Comparison of ENCODE assay signal across 8 mouse cellular contexts in the genomic region with DNA sequence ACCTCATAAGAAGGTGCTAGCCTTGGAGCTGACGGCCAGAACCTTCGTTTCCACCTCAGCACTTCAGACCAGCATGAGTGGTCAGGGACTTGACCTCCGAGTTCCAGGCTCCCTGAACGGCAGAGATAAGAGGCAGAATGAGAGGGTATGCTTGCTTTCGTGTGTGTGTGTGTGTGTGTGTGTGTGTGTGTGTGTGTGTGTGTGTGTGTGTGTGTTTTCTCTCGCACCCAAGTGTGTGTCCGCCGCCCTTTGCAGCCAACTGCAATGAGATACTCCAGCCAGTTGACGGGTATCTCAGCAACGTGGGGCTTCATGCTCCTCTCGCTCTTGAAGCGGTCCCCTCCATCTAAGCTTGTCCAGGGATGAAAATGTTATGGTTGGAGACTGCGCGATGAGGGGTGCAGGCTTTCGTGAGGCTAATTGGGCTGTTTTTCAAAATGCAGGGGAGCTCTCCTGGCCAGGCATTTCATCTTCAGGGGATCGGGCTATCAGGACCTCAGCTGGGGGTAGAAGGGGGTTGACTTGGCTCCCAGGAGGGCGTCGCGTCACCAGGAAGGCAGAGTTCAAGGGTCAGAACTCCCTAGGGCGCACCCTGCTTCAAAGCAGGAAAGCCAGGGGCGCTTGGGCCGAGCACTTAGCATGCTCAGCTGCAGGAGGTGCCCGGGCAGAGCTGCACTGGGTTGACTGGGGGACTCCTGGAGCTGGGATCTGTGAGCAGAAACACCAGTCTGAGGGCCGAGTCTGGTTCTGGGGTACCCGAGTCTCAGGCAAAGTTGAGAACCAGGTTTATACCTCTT. TPM values are rescaled to one million over a fixed set of nuclear protein-coding genes. Genes with fewer than 3 reads are reported as not detected.
DNase-seq lines count a peak whose midpoint lies in the region; ATAC-seq and TF ChIP-seq lines count a peak whose summit lies in the region.

No protein-coding gene starts in this region.

- no peak overlapping the region for H3K27ac ChIP-seq in forebrain, embryonic 10.5 days
- H3K27ac ChIP-seq in lung, postnatal 0 days (ENCODE audit: low read length): no peak overlapping the region
- H3K27ac ChIP-seq in stomach, embryonic 16.5 days (ENCODE audit: low read length): no peak overlapping the region

- ATAC-seq in lung, postnatal 0 days: peak; percentile 13
- ATAC-seq in stomach, embryonic 16.5 days (ENCODE audit: insufficient read depth, low FRiP score): no peak

- WGBS in forebrain, embryonic 10.5 days: 3% methylated on average over 25 of the region's 25 CpGs
- 3% methylated on average over 25 of the region's 25 CpGs for WGBS in lung, postnatal 0 days
- 6% methylated on average over 25 of the region's 25 CpGs for WGBS in stomach, embryonic 16.5 days

- peaks cover 67% of the 10 kb centered on the region for H3K27me3 ChIP-seq in forebrain, embryonic 10.5 days (ENCODE audit: poor library complexity, severe bottlenecking)
- H3K27me3 ChIP-seq in lung, postnatal 0 days (replicated peaks; ENCODE audit: insufficient read depth, low read length): peaks cover 7% of the 10 kb centered on the region; the same call in 1 of the 2 replicates
- peaks cover 33% of the 10 kb centered on the region for H3K27me3 ChIP-seq in stomach, embryonic 16.5 days (ENCODE audit: control insufficient read depth, insufficient read depth, low read length)

- peaks cover 27% of the 10 kb centered on the region for H3K4me1 ChIP-seq in forebrain, embryonic 10.5 days
- no peaks in the 10 kb centered on the region for H3K4me1 ChIP-seq in lung, postnatal 0 days (ENCODE audit: insufficient read depth, low read depth, low read length)
- peaks cover 12% of the 10 kb centered on the region; the same call in 1 of the 2 replicates for H3K4me1 ChIP-seq in stomach, embryonic 16.5 days (ENCODE audit: control insufficient read depth, insufficient read depth, low read length)

- no peak overlapping the region for H3K9ac ChIP-seq in lung, postnatal 0 days (replicated peaks; ENCODE audit: low read depth)
- peak overlapping the region; percentile 68 for H3K9ac ChIP-seq in stomach, embryonic 16.5 days (ENCODE audit: low read length)

- no peaks in the 10 kb centered on the region; the same call in 1 of the 2 replicates for H3K9me3 ChIP-seq in forebrain, embryonic 10.5 days
- no peaks in the 10 kb centered on the region for H3K9me3 ChIP-seq in lung, postnatal 0 days (ENCODE audit: low read length)
- H3K9me3 ChIP-seq in stomach, embryonic 16.5 days (replicated peaks; ENCODE audit: control insufficient read depth, low read length): no peaks in the 10 kb centered on the region

- H3K4me2 ChIP-seq in lung, postnatal 0 days (replicated peaks; ENCODE audit: low read depth, low read length): peak overlapping the region; percentile 84
- peak overlapping the region; percentile 100 for H3K4me2 ChIP-seq in stomach, embryonic 16.5 days (ENCODE audit: low read depth, low read length)

- H3K4me3 ChIP-seq in forebrain, embryonic 10.5 days: peak overlapping the region; percentile 68
- H3K4me3 ChIP-seq in lung, postnatal 0 days (ENCODE audit: low read depth, low read length): peak overlapping the region; percentile 35; the same call in 1 of the 2 replicates
- H3K4me3 ChIP-seq in stomach, embryonic 16.5 days (replicated peaks; ENCODE audit: low read length): peak overlapping the region; percentile 63

- TF ChIP-seq CTCF in lung, postnatal 0 days (IDR thresholded peaks at IDR 0.05): no peak

- TF ChIP-seq EP300 in lung, postnatal 0 days (IDR thresholded peaks at IDR 0.05): no peak

- H3K36me3 ChIP-seq in forebrain, embryonic 10.5 days (replicated peaks): no peaks in the 10 kb centered on the region
- H3K36me3 ChIP-seq in lung, postnatal 0 days (ENCODE audit: insufficient read depth, low read length): no peaks in the 10 kb centered on the region
- no peaks in the 10 kb centered on the region for H3K36me3 ChIP-seq in stomach, embryonic 16.5 days (ENCODE audit: control insufficient read depth, insufficient read depth, low read length)

- peak; percentile 5 to 54 for DNase-seq in adrenal gland, adult (ENCODE audit: inconsistent age in 2 of 2, low spot score in 1 of 2)
- no peak for DNase-seq in adrenal gland, postnatal 36 days
- peak; percentile 10 for DNase-seq in R1 (ENCODE audit: low read depth, low spot score)
- peak; percentile 29 for DNase-seq in forebrain, embryonic 10.5 days (ENCODE audit: extremely low spot score, low spot score)
- DNase-seq in kidney, adult 9 months: peak; percentile 54
- peak; percentile 15 for DNase-seq in lung, postnatal 0 days (ENCODE audit: low spot score)
- DNase-seq in adipocyte (ENCODE audit: low spot score): no peak

RNA-seq across cellular contexts. Expression of a gene that starts 1.5 kb away (rescaled TPM):
- total RNA-seq in adrenal gland, postnatal 36 days (2021): 10 to 100 TPM in 1 of 2 experiments, 1 to 10 TPM in 1; 9.6 to 11.9 TPM
- polyA plus RNA-seq in forebrain, embryonic 10.5 days (2016; fragmentation: Nextera tagmentation; extraction: Ambion mirVana): 49.1 and 50.8 TPM in 2 replicates
- polyA plus RNA-seq in lung, postnatal 0 days (2015; fragmentation: Nextera tagmentation; extraction: Ambion mirVana): 10.0 and 14.1 TPM in 2 replicates
- polyA plus RNA-seq in stomach, embryonic 16.5 days (2015; fragmentation: Nextera tagmentation; extraction: Ambion mirVana): 50.4 and 56.1 TPM in 2 replicates

Comparison
In these comparisons a context has a peak if more than half of its experiments do, and no peak if none do; other contexts are left out.
1. DNase-seq: peak in adrenal gland, adult (2 of 2), R1 (single experiment), forebrain, embryonic 10.5 days (single experiment), kidney, adult 9 months (single experiment) and lung, postnatal 0 days (single experiment); none in adrenal gland, postnatal 36 days (0 of 2) and adipocyte (single experiment).
2. Peak in every context shown above with its lines, with median percentiles within 50 percentile points of each other: H3K4me3 ChIP-seq.